Mouse (Mus musculus): ENCODE measurements around the gene Psmd5. TPM values are rescaled to one million over a fixed set of nuclear protein-coding genes. Genes with fewer than 3 reads are reported as not detected.
"Not testable (repeated sequence)": the region's sequence is repeated elsewhere in the genome, so short reads cannot be mapped to it uniquely, and the experiment has no call there.

The Psmd5 gene
- polyA plus RNA-seq, 1 experiment from 2014 or later, result 157 TPM

DNA sequence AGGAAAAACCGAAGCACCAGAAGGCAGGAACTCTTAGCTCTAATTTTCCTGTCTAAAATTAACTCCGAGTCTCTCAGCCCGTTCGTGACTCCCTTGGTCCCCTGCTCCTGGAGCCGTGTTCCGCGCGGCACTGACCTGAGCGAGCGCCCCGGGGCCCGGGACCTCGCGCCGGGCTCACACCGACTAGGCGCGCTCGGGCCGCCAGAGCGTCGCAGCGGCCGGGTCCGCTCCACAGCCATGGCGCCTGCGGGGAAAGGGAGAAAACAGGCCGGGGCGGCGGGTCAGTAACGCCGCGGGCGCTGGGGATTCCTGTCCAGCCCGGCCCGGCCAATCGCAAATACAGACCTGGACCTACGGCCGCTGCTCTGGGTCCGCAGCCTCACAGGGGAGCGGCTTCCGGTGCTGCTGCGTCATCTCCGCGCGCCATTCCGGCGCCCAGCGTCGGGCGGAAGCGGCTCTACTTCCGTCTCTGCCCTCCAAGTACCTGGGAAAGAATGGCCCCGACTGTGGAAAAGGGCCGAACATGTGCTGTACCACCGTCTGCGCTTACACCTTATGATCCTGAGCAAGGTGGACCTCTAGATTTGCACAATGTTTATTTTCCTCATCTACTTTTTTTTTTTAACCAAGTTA, 48.8 kb downstream of the Psmd5 start, which contains the start of gene Fbxw2:
TSS of gene Fbxw2 (minus strand) at position 485 of the 633 bp plus-strand sequence.
- peak within 1 kb of the TSS; percentile 88 for H3K27ac ChIP-seq (ENCODE audit: low read depth, low read length)
- H3K4me1 ChIP-seq (ENCODE audit: control insufficient read depth, insufficient read depth, low read length), result peaks cover 13% of the 10 kb centered on the region
- H3K9ac ChIP-seq (ENCODE audit: low read depth, low read length), result peak within 1 kb of the TSS; percentile 98
- H3K4me3 ChIP-seq (ENCODE audit: low read length), result peak within 1 kb of the TSS; percentile 97
- H3K9me3 ChIP-seq (ENCODE audit: control insufficient read depth, low read length), result no peaks in the 10 kb centered on the region
- H3K27me3 ChIP-seq (ENCODE audit: control insufficient read depth, insufficient read depth, low read length), result no peaks in the 10 kb centered on the region
- H3K36me3 ChIP-seq (ENCODE audit: control insufficient read depth, insufficient read depth, low read length), result peaks cover 19% of the 10 kb centered on the region; the same call in 1 of the 2 replicates
- ATAC-seq (ENCODE audit: low FRiP score, low TSS enrichment), result peak; percentile 97
- whole genome bisulfite sequencing, result under 1% methylated on average over 56 of the region's 57 CpGs
- peak within 1 kb of the TSS; percentile 84 for H3K4me2 ChIP-seq (replicated peaks; ENCODE audit: low read depth, low read length)

DNA sequence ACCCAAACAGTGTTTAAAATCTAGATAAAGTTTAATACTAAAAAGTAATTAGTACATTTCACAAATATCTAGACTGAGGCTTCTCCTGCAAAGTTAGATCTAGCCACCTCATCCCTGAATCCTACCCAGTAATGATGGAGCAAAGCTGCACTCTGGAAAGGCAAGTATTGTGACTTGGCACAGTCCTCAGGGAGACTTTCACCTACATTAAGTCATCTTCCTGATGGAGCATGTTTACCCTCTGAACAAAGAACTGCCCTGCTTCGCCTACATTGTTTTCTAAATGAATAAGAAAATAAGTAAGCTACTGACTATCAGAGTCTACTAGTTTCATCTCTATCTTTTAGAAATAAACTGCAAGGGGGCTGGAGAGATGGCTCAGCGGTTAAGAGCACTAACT, 56.3 kb downstream of the Psmd5 start:
- Histone ChIP-seq H3K9me3 (ENCODE audit: control insufficient read depth, low read length) (no peaks in the 10 kb centered on the region), H3K4me2 (replicated peaks; ENCODE audit: low read depth, low read length) (no peak overlapping the region)
- WGBS, result 93% methylated on average over 2 of the region's 2 CpGs

DNA sequence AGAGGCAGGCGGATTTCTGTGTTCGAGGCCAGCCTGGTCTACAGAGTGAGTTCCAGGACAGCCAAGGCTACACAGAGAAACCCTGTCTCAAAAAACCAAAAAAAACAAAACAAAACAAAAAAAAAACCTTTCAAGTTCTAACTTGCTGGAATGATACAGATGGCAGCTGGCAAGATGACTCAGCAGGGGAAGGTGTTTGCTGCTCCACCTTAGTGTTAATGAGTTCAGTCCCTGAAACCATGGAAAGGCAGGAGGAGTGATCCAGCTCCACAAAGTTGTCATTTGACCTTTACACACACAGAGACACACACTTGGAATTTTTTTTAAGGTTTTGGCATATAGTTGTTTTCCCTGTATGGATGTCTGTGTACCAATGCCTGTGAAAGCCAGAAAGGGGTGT, 58.9 kb downstream of the Psmd5 start:
- not testable (repeated sequence) for H3K4me3 ChIP-seq (ENCODE audit: low read length); H3K27me3 ChIP-seq (ENCODE audit: control insufficient read depth, insufficient read depth, low read length)
- 96% methylated on average over 2 of the region's 2 CpGs for WGBS

More for the DNA sequence above, 56.3 kb downstream of the Psmd5 start:
- Histone ChIP-seq H3K36me3 (ENCODE audit: control insufficient read depth, insufficient read depth, low read length) (peaks cover 53% of the 10 kb centered on the region), H3K27ac (ENCODE audit: low read depth, low read length) (no peak overlapping the region), H3K9ac (ENCODE audit: low read depth, low read length) (no peak overlapping the region), H3K4me1 (ENCODE audit: control insufficient read depth, insufficient read depth, low read length) (no peaks in the 10 kb centered on the region), H3K4me3 (ENCODE audit: low read length) (no peak overlapping the region), H3K27me3 (ENCODE audit: control insufficient read depth, insufficient read depth, low read length) (no peaks in the 10 kb centered on the region)
- ATAC-seq (ENCODE audit: low FRiP score, low TSS enrichment), result no peak

DNA sequence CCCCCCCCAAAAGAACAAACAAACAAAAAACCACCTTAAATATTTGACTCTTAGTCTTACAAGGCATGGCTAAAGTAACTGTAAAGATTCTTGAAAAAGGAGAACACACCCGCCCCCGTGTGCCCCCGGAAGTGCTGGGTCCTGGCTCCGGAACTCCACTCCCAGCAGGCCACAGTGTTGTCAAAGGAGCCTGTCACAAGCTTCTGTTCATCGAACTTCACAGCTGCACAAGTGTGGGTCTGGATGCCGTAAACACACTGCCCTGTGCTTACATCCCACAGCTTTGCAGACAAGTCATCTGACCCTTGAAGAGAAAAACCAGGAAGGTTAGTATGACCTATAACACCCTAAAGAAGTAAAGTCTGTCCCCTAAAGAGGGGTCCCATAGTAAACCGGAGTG, 62.1 kb downstream of the Psmd5 start:
- no peak overlapping the region for H3K4me3 ChIP-seq (ENCODE audit: low read length)
- H3K27me3 ChIP-seq (ENCODE audit: control insufficient read depth, insufficient read depth, low read length), result no peaks in the 10 kb centered on the region
- ATAC-seq (ENCODE audit: low FRiP score, low TSS enrichment), result no peak
- H3K27ac ChIP-seq (ENCODE audit: low read depth, low read length), result no peak overlapping the region
- no peak overlapping the region for H3K4me2 ChIP-seq (replicated peaks; ENCODE audit: low read depth, low read length)
- H3K36me3 ChIP-seq (ENCODE audit: control insufficient read depth, insufficient read depth, low read length), result peaks cover 72% of the 10 kb centered on the region
- no peaks in the 10 kb centered on the region for H3K4me1 ChIP-seq (ENCODE audit: control insufficient read depth, insufficient read depth, low read length)
- no peak overlapping the region for H3K9ac ChIP-seq (ENCODE audit: low read depth, low read length)
- H3K9me3 ChIP-seq (ENCODE audit: control insufficient read depth, low read length), result no peaks in the 10 kb centered on the region
- 75% methylated on average over 7 of the region's 7 CpGs for WGBS

More for the DNA sequence above, 58.9 kb downstream of the Psmd5 start:
- not testable (repeated sequence) for H3K9me3 ChIP-seq (ENCODE audit: control insufficient read depth, low read length); ATAC-seq (ENCODE audit: low FRiP score, low TSS enrichment); H3K27ac ChIP-seq (ENCODE audit: low read depth, low read length); H3K4me2 ChIP-seq (replicated peaks; ENCODE audit: low read depth, low read length); H3K4me1 ChIP-seq (ENCODE audit: control insufficient read depth, insufficient read depth, low read length); H3K9ac ChIP-seq (ENCODE audit: low read depth, low read length)
- peaks cover 62% of the 10 kb centered on the region for H3K36me3 ChIP-seq (ENCODE audit: control insufficient read depth, insufficient read depth, low read length)

DNA sequence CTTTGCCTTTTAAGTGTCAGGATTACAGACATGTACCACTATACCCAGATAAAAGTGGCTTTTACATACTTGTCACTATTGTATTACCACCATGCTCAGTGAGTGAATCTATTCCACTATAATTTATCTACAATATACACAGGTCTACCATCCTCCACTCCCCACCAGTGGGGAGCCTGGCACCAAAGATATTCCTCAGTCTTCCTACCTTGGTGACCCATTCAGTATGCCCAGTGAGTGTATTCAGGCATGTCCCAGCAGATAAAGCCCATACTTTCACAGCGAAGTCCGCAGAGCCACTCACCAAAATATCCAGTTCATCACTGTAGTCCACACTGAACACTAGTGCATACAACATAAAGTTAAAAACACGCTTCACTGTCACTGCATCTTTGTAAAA, 64.0 kb downstream of the Psmd5 start:
- no peak overlapping the region for H3K9ac ChIP-seq (ENCODE audit: low read depth, low read length)
- peaks cover 77% of the 10 kb centered on the region for H3K36me3 ChIP-seq (ENCODE audit: control insufficient read depth, insufficient read depth, low read length)
- WGBS, result 96% methylated on average over 3 of the region's 3 CpGs
- no peaks in the 10 kb centered on the region for H3K9me3 ChIP-seq (ENCODE audit: control insufficient read depth, low read length)
- H3K27ac ChIP-seq (ENCODE audit: low read depth, low read length), result no peak overlapping the region
- H3K4me3 ChIP-seq (ENCODE audit: low read length), result no peak overlapping the region
- no peak overlapping the region for H3K4me2 ChIP-seq (replicated peaks; ENCODE audit: low read depth, low read length)
- no peaks in the 10 kb centered on the region for H3K27me3 ChIP-seq (ENCODE audit: control insufficient read depth, insufficient read depth, low read length)
- no peaks in the 10 kb centered on the region for H3K4me1 ChIP-seq (ENCODE audit: control insufficient read depth, insufficient read depth, low read length)
- ATAC-seq (ENCODE audit: low FRiP score, low TSS enrichment), result no peak

DNA sequence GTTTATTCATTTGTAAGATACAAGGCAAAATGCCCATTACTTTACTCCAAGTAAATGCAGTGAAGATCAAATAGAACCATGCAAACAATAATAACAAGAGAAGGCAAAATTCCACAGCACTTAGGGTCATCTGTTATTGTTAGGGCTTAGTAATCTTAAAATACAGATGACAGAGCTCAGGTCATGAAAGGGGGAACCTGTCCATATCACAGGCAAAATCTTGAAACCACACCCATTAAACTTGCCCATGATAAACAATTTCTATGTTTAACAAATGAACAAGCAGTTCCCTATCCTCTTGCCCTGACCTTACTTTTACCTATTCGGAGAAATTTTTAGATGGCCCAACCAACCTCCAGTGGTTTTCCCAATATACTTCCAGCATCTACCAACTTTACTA, 65.2 kb downstream of the Psmd5 start:
- WGBS, result 100% methylated on average over 1 of the region's 1 CpGs
- Histone ChIP-seq H3K4me3 (ENCODE audit: low read length) (no peak overlapping the region), H3K36me3 (ENCODE audit: control insufficient read depth, insufficient read depth, low read length) (peaks cover 78% of the 10 kb centered on the region), H3K9me3 (ENCODE audit: control insufficient read depth, low read length) (no peaks in the 10 kb centered on the region), H3K4me2 (replicated peaks; ENCODE audit: low read depth, low read length) (no peak overlapping the region), H3K9ac (ENCODE audit: low read depth, low read length) (no peak overlapping the region), H3K27me3 (ENCODE audit: control insufficient read depth, insufficient read depth, low read length) (no peaks in the 10 kb centered on the region), H3K27ac (ENCODE audit: low read depth, low read length) (no peak overlapping the region), H3K4me1 (ENCODE audit: control insufficient read depth, insufficient read depth, low read length) (no peaks in the 10 kb centered on the region)
- ATAC-seq (ENCODE audit: low FRiP score, low TSS enrichment), result no peak

DNA sequence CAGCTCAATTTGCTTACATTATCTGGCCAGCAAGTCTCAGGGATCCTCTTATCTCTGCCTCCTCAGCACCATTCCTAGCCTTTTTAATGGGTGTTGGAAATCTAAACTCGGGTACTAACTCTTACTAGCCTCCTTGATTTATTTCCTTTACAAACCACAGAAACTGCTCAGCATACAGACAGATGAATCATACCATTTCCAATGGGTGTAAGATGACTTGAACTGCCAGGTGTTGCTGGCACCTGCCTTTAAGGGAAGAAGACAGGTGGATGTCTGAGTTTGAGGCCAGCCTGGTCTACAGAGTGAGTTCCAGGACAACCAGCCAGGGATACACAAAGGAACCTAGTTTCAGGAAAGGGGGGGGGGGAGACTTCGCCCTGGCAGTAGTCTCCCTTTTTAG, 66.7 kb downstream of the Psmd5 start:
- Histone ChIP-seq H3K27ac (ENCODE audit: low read depth, low read length) (no peak overlapping the region), H3K4me3 (ENCODE audit: low read length) (no peak overlapping the region), H3K27me3 (ENCODE audit: control insufficient read depth, insufficient read depth, low read length) (no peaks in the 10 kb centered on the region), H3K9ac (ENCODE audit: low read depth, low read length) (no peak overlapping the region), H3K36me3 (ENCODE audit: control insufficient read depth, insufficient read depth, low read length) (peaks cover 68% of the 10 kb centered on the region), H3K4me2 (replicated peaks; ENCODE audit: low read depth, low read length) (no peak overlapping the region), H3K4me1 (ENCODE audit: control insufficient read depth, insufficient read depth, low read length) (0 out of 2 replicates have a peak, but pooled peaks cover 9% of the 10 kb centered on the region), H3K9me3 (ENCODE audit: control insufficient read depth, low read length) (no peaks in the 10 kb centered on the region)
- ATAC-seq (ENCODE audit: low FRiP score, low TSS enrichment), result no peak
- WGBS, result 71% methylated on average over 2 of the region's 2 CpGs

DNA sequence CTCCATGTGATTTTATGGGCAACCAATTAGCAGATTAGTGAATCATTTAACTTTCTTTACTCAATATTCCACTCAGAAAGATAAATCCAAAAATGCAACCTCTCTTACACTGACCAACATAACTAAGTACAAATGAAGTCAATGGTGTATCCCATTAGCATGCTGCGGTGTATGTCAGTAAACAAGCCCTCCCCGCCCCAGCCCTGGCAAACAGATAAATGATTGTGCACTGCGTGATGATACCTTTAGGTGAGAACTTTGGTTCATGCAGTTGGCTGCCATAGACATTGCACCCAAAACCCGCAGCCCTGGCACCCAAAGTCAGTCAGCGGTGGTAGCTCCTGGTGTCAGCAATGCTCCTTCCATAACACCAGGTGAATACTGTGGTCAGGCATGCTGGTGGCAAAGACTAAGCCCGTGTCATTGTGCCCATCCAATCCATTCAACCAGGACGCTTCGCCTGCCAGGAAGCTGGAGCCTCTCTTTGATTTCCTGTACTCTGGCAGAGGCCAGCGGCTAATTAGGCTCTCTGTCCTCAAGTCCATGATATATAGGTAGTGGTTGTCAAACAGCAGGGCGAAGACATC, 69.3 kb downstream of the Psmd5 start:
- Histone ChIP-seq H3K4me1 (ENCODE audit: control insufficient read depth, insufficient read depth, low read length) (0 out of 2 replicates have a peak, but pooled peaks cover 9% of the 10 kb centered on the region), H3K9ac (ENCODE audit: low read depth, low read length) (no peak overlapping the region), H3K4me3 (ENCODE audit: low read length) (no peak overlapping the region), H3K9me3 (ENCODE audit: control insufficient read depth, low read length) (no peaks in the 10 kb centered on the region), H3K4me2 (replicated peaks; ENCODE audit: low read depth, low read length) (no peak overlapping the region), H3K36me3 (ENCODE audit: control insufficient read depth, insufficient read depth, low read length) (peaks cover 45% of the 10 kb centered on the region), H3K27ac (ENCODE audit: low read depth, low read length) (no peak overlapping the region), H3K27me3 (ENCODE audit: control insufficient read depth, insufficient read depth, low read length) (no peaks in the 10 kb centered on the region)
- no peak for ATAC-seq (ENCODE audit: low FRiP score, low TSS enrichment)
- WGBS, result 79% methylated on average over 10 of the region's 10 CpGs

DNA sequence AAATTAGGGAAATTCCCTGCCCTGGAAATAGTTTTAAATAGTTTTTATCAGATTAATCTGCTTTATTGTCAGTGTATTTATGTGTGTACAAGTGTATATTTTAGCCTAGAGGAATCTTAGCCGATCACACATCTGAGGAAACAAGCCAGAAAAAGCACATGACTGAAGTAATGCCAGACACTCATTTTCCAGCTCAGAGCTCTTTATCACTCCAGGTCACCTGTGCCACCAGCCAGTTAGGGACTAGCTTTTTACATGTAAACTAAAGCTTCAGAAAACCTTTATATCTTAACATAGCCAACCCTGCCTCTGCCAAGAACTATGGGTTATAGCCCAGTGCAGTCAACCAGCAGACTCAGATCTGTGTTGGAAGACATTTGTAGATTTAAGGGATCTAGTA, 70.0 kb downstream of the Psmd5 start:
- Histone ChIP-seq H3K27me3 (ENCODE audit: control insufficient read depth, insufficient read depth, low read length) (no peaks in the 10 kb centered on the region), H3K9ac (ENCODE audit: low read depth, low read length) (no peak overlapping the region), H3K27ac (ENCODE audit: low read depth, low read length) (no peak overlapping the region), H3K4me3 (ENCODE audit: low read length) (no peak overlapping the region), H3K9me3 (ENCODE audit: control insufficient read depth, low read length) (no peaks in the 10 kb centered on the region), H3K4me1 (ENCODE audit: control insufficient read depth, insufficient read depth, low read length) (0 out of 2 replicates have a peak, but pooled peaks cover 9% of the 10 kb centered on the region), H3K36me3 (ENCODE audit: control insufficient read depth, insufficient read depth, low read length) (peaks cover 39% of the 10 kb centered on the region), H3K4me2 (replicated peaks; ENCODE audit: low read depth, low read length) (no peak overlapping the region)
- 80% methylated on average over 1 of the region's 1 CpGs for WGBS
- no peak for ATAC-seq (ENCODE audit: low FRiP score, low TSS enrichment)

Measured in kidney, embryonic 14.5 days (tissue).